Mouse (Mus musculus) hindbrain, postnatal 0 days (tissue): ENCODE measurements around the gene Ercc1. TPM values are rescaled to one million over a fixed set of nuclear protein-coding genes. Genes with fewer than 3 reads are reported as not detected.
A peak's percentile ranks its signal among the peaks of the same experiment; 100 is the strongest.

Experiments used
- ATAC-seq: fragments of 200-750 bp; cut with Nextera tagmentation; 2 replicates; pipeline ENCODE4 v1.8.0; 2017; ENCODE audit warnings: mild to moderate bottlenecking, moderate TSS enrichment, moderate library complexity
- DNase-seq: peaks from one replicate; pipeline ENCODE4 v3.0.0-alpha.2; 2015; ENCODE audit warnings: low spot score
- H3K27ac ChIP-seq: fragments of 300-500 bp; sonication (generic); 2 replicates; pipeline ENCODE4 v1.5.1; 2014; ENCODE audit warnings: mild to moderate bottlenecking
- H3K27me3 ChIP-seq: fragments of 300-500 bp; sonication (generic); 2 replicates; pipeline ENCODE4 v1.6.1; 2014; ENCODE audit warnings: low read length, mixed read lengths; ENCODE audit not compliant: insufficient read depth
- H3K36me3 ChIP-seq: fragments of 300-500 bp; sonication (generic); 2 replicates; pipeline ENCODE4 v1.6.1; 2014; ENCODE audit warnings: low read length, mixed read lengths; ENCODE audit not compliant: insufficient read depth
- H3K4me1 ChIP-seq: fragments of 300-500 bp; sonication (generic); 2 replicates; pipeline ENCODE4 v1.6.1; 2014; ENCODE audit warnings: antibody characterized with exemption, low read length, mixed read lengths; ENCODE audit not compliant: insufficient read depth
- H3K4me2 ChIP-seq: fragments of 300-500 bp; sonication (generic); 2 replicates; pipeline ENCODE4 v1.6.1; 2014; ENCODE audit warnings: low read depth, mild to moderate bottlenecking, low read length, moderate library complexity, mixed read lengths
- H3K4me3 ChIP-seq: fragments of 300-500 bp; sonication (generic); 2 replicates; pipeline ENCODE4 v1.5.1; 2014; ENCODE audit warnings: low read length
- H3K9ac ChIP-seq: fragments of 300-500 bp; sonication (generic); replicated peaks from 2 replicates; pipeline ENCODE4 v1.6.1; 2014; ENCODE audit warnings: mild to moderate bottlenecking, low read length, moderate library complexity, mixed read lengths
- H3K9me3 ChIP-seq: fragments of 300-500 bp; sonication (generic); 2 replicates; pipeline ENCODE4 v1.6.1; 2016; ENCODE audit warnings: low read length, mixed read lengths
- CTCF ChIP-seq: IDR thresholded peaks from 2 replicates; pipeline ENCODE4 v1.5.1; 2016; ENCODE audit warnings: antibody characterized with exemption, control low read depth, low read depth
- WGBS: fragments of 180-500 bp; shearing (Covaris S2); extraction: QIAGEN DNeasy Blood & Tissue Kit; methylation state at CpG from one replicate; pipeline ENCODE4 v1.1.7; 2014; 5-methylcytosine and 5-hydroxymethylcytosine counted together
- polyA plus RNA-seq: library from polyadenylated mRNA; unstranded; fragments of >200 nt; fragmentation: Nextera tagmentation; extraction: Ambion mirVana; gene quantifications from 2 replicates; pipeline ENCODE4 v1.2.1, GENCODE M21; 2015
- total RNA-seq: library from RNA; depleted of rRNA; stranded (reverse); fragments of >200 nt; gene quantifications from 2 replicates; pipeline ENCODE4 v1.2.3, GENCODE M21; 2014

Ercc1 gene
- total and polyA plus RNA-seq, 2 experiments from 2014 or later: 44.1 to 74.2 TPM

DNA sequence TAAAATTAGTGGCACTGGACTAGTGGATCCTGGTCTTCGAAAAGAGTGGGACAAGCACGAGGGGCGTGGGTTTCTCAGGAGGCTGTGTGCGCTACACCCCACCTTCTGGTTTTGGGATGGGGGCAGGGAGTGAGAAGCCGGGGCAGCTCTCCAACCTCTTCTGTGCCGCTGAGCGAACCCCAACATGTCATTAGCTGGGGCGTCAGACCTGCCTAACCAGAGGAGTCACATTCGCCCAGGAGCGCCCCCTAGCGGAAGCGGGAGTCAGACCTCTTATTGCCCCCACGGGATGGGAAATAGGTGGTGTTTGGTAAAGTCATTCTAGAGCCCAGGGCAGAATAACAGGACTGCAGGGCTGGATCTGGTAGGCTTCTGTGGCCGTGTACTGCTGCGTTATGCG, 17.1 kb downstream of the Ercc1 start:
- peak; percentile 75 for TF ChIP-seq CTCF
- Histone ChIP-seq H3K4me1 (peaks cover 8% of the 10 kb centered on the region; the same call in 1 of the 2 replicates), H3K27me3 (no peaks in the 10 kb centered on the region), H3K36me3 (peaks cover 6% of the 10 kb centered on the region), H3K4me2 (peak overlapping the region; percentile 85), H3K27ac (no peak overlapping the region), H3K4me3 (peak overlapping the region; percentile 72), H3K9ac (no peak overlapping the region), H3K9me3 (no peaks in the 10 kb centered on the region)
- no peak for ATAC-seq
- 11% methylated on average over 16 of the region's 16 CpGs for WGBS
- peak; percentile 62 for DNase-seq

DNA sequence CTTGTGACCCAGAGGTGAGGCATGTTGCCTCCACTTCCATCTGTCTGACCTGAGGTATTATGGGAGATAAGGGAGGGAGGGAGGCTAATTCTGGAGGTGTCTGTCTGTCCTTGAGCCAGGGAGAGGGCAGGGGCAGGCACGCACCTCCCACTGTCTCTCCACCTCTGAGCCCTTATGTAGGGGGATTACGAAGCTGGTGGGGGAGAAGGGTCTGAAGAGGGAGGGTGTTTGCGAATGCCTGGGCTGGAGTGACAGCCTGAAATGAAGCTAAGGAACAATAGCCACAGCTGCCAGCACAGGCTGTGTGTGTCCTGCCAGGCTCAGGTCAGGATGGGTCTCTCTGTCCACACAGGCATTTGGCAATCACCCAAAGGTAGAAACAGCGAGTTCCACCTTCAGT, 17.7 kb downstream of the Ercc1 start:
- no peaks in the 10 kb centered on the region for H3K27me3 ChIP-seq
- no peak overlapping the region for H3K9ac ChIP-seq
- peaks cover 3% of the 10 kb centered on the region for H3K36me3 ChIP-seq
- no peak overlapping the region for H3K27ac ChIP-seq
- H3K4me3 ChIP-seq: no peak overlapping the region
- peaks cover 8% of the 10 kb centered on the region; the same call in 1 of the 2 replicates for H3K4me1 ChIP-seq
- TF ChIP-seq CTCF: no peak
- WGBS: 43% methylated on average over 4 of the region's 4 CpGs
- H3K4me2 ChIP-seq: peak overlapping the region; percentile 85; the same call in 1 of the 2 replicates
- ATAC-seq (no peak), DNase-seq (no peak)
- H3K9me3 ChIP-seq: no peaks in the 10 kb centered on the region

DNA sequence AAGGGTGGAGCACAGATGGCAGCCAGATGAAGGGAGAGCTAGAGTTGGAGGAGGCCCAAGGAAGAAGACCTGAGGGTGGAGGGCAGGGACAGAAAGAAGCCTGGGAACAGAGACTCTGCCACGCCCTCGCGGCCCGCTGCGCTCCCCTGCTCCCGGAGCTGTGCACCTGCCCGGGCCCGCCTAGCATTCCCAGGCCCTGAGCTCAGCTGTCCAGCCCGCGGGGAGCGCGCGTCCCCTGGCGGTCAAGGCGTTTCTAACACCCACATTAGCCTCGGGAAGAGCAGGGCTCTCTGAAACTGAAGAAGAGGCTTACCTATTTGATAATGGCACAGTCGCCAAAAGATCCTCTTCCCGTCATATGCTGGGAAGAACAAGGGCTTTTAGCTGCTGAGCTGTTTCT, 19.3 kb downstream of the Ercc1 start:
- Histone ChIP-seq H3K4me1 (no peaks in the 10 kb centered on the region), H3K27me3 (0 out of 2 replicates have a peak, but pooled peaks cover 5% of the 10 kb centered on the region), H3K4me2 (no peak overlapping the region), H3K4me3 (no peak overlapping the region), H3K27ac (no peak overlapping the region), H3K9me3 (no peaks in the 10 kb centered on the region), H3K36me3 (no peaks in the 10 kb centered on the region), H3K9ac (no peak overlapping the region)
- peak; percentile 72 for TF ChIP-seq CTCF
- ATAC-seq (no peak), DNase-seq (peak; percentile 31)
- WGBS: 10% methylated on average over 18 of the region's 18 CpGs

DNA sequence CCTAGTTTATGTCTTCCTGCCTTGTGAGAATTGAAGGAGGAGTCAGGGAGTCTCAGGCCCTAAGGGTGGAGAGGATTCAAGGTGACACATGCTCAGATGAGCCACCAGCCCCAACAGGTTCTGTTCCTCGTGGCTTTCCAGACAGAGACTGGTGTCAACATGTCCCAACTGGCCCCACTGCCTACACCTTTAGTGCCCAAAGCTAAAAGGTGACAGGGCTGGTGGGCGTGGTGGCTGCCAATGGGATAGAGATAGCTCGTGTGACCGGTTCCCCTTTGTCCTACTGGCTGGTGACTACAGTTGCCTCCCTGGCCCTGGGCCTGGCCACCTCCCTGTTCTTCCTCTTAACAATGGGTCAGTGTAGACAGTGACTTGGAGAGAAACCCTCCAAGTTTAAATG, 20.8 kb downstream of the Ercc1 start:
- no peak overlapping the region for H3K27ac ChIP-seq
- ATAC-seq (no peak), DNase-seq (no peak)
- no peak overlapping the region for H3K9ac ChIP-seq
- no peak overlapping the region for H3K4me3 ChIP-seq
- no peak for TF ChIP-seq CTCF
- WGBS: 82% methylated on average over 4 of the region's 4 CpGs
- 0 out of 2 replicates have a peak, but pooled peaks cover 5% of the 10 kb centered on the region for H3K27me3 ChIP-seq
- H3K4me2 ChIP-seq: no peak overlapping the region
- H3K36me3 ChIP-seq: no peaks in the 10 kb centered on the region
- no peaks in the 10 kb centered on the region for H3K9me3 ChIP-seq
- H3K4me1 ChIP-seq: no peaks in the 10 kb centered on the region

DNA sequence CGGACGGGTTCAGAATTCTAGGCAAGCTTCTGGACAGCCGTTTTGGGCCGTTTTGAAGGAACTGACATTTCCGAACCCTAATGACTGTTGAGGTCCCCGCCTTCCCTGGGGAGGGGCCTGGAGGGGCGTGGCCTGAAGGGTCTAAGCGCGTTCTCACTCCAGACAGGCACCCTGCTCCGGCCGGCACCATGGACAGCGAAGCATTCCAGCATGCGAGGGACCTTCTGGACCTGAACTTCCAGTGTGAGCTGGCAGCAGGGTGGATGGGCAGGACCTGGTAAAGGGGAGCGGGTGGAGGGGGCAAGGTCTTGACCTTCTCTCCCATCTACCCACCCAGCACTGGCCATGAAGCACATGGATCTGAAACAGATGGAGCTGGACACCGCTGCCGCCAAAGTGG, 23.8 kb downstream of the Ercc1 start:
- H3K9ac ChIP-seq: no peak overlapping the region
- no peaks in the 10 kb centered on the region for H3K9me3 ChIP-seq
- 24% methylated on average over 16 of the region's 16 CpGs for WGBS

DNA sequence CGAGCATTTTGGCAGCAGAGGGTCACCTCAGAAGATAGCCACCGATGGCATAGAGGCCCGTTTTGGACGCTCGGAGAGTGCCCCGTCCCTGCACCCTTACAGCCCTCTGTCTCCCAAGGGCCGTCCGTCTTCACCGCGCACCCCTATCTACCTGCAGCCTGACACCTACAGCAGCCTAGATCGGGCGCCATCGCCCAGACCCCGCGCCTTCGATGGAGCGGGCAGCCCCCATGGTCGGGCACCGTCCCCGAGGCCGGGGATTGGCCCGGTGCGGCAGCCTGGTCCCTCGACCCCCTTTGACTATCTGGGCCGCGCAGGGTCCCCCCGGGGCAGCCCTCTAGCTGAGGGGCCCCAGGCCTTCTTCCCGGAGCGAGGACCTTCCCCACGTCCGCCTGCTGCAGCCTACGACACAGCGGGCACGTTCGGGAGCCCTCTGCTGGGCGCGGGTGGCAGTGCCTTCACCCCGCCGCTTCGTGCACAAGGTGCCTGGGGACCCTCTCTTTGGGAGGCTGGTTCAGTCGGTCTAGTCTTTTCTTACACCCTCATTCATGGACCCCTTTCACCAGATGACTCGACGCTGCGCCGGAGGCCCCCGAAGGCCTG, 25.3 kb downstream of the Ercc1 start:
- peak; percentile 88 for TF ChIP-seq CTCF
- peak overlapping the region; percentile 39 for H3K4me3 ChIP-seq
- DNase-seq: peak; percentile 78
- H3K9ac ChIP-seq: peak overlapping the region; percentile 54
- no peaks in the 10 kb centered on the region for H3K4me1 ChIP-seq
- H3K4me2 ChIP-seq: peak overlapping the region; percentile 70
- H3K9me3 ChIP-seq: no peaks in the 10 kb centered on the region
- H3K27ac ChIP-seq: no peak overlapping the region
- ATAC-seq: peak; percentile 82
- 12% methylated on average over 46 of the region's 46 CpGs for WGBS
- H3K27me3 ChIP-seq: 0 out of 2 replicates have a peak, but pooled peaks cover 5% of the 10 kb centered on the region
- H3K36me3 ChIP-seq: no peaks in the 10 kb centered on the region

More for the DNA sequence above, 23.8 kb downstream of the Ercc1 start:
- no peaks in the 10 kb centered on the region for H3K4me1 ChIP-seq
- H3K36me3 ChIP-seq: no peaks in the 10 kb centered on the region
- no peak overlapping the region for H3K4me2 ChIP-seq
- ATAC-seq (no peak), DNase-seq (no peak)
- TF ChIP-seq CTCF: no peak
- no peak overlapping the region for H3K27ac ChIP-seq
- no peak overlapping the region for H3K4me3 ChIP-seq
- 0 out of 2 replicates have a peak, but pooled peaks cover 5% of the 10 kb centered on the region for H3K27me3 ChIP-seq

DNA sequence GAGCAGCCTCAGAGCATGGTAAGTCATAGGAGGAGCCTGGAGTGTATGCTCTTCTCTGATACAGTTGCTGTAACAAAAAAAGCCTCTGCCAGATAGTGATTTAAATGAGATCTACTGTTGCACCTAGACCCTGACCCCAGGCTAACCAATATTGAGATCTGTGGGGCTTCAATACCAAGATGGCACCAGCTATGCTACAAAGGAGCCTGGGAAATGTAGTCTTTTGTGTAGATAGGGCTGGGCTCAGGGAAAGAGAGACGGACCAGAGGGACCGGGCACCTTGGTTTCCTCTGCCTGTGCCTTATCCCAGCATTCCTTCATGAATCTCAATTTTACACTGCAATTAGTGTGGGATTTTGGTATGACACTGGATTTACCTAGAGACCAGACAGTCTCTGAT, 28.8 kb downstream of the Ercc1 start:
- H3K9ac ChIP-seq: no peak overlapping the region
- WGBS: 85% methylated on average over 2 of the region's 2 CpGs
- no peaks in the 10 kb centered on the region for H3K9me3 ChIP-seq
- no peak overlapping the region for H3K4me2 ChIP-seq
- TF ChIP-seq CTCF: no peak
- H3K4me3 ChIP-seq: no peak overlapping the region
- no peaks in the 10 kb centered on the region for H3K4me1 ChIP-seq
- no peak overlapping the region for H3K27ac ChIP-seq
- H3K36me3 ChIP-seq: no peaks in the 10 kb centered on the region
- ATAC-seq: no peak
- H3K27me3 ChIP-seq: 0 out of 2 replicates have a peak, but pooled peaks cover 5% of the 10 kb centered on the region
- no peak for DNase-seq
